Mouse (Mus musculus) myocyte (in vitro differentiated cells): ENCODE results near the gene Syt7.

Experiments
- CEBPB ChIP-seq: IDR thresholded peaks from 2 replicates; pipeline ENCODE4 v1.6.1; 2011; ENCODE audit warnings: mild to moderate bottlenecking, moderate library complexity; ENCODE audit not compliant: poor library complexity, insufficient read depth, severe bottlenecking
- MAX ChIP-seq: IDR thresholded peaks from one replicate; pipeline ENCODE4 v1.6.1; 2011; ENCODE audit warnings: low read depth, mild to moderate bottlenecking, control low read depth
- MYOD1 ChIP-seq, 3 experiments: IDR thresholded peaks; one replicate each; pipeline ENCODE4 v1.6.1; 2011; ENCODE audit warnings: control low read depth in 2 of 3, low read depth in 2 of 3, mild to moderate bottlenecking in 2 of 3, moderate library complexity in 1 of 3; ENCODE audit not compliant: insufficient read length in 2 of 3, control insufficient read depth in 1 of 3
- POLR2A ChIP-seq: IDR thresholded peaks from one replicate; pipeline ENCODE4 v1.6.1; 2011; ENCODE audit warnings: low read depth, mild to moderate bottlenecking, control low read depth, moderate library complexity; ENCODE audit not compliant: insufficient read length
- POLR2AphosphoS2 ChIP-seq: IDR thresholded peaks from one replicate; pipeline ENCODE4 v1.6.1; 2011; ENCODE audit warnings: low read depth, control low read depth; ENCODE audit not compliant: insufficient read length
- USF1 ChIP-seq: IDR thresholded peaks from one replicate; pipeline ENCODE4 v1.6.1; 2011; ENCODE audit warnings: low read depth, mild to moderate bottlenecking, control low read depth, moderate library complexity

- TF ChIP-seq POLR2A (no peak), MAX (no peak), MYOD1 (IDR thresholded peaks at IDR 0.05; ENCODE audit: control insufficient read depth in 1 of 3, insufficient read length in 2 of 3, low read depth in 2 of 3) (no peak), USF1 (no peak), CEBPB (no peak), POLR2AphosphoS2 (no peak)
These were observed 16.0 kb downstream of the Syt7 start for GRCm38 (mm10) chr19:10404911-10405310.
